Mouse (Mus musculus) bone marrow, adult 2 months (tissue): ENCODE measurements around the gene Asic5. TPM values are rescaled to one million over a fixed set of nuclear protein-coding genes. Genes with fewer than 3 reads are reported as not detected.

Source experiments
- H3K27ac ChIP-seq: fragments of 200-500 bp; 2 replicates; pipeline ENCODE4 v1.5.1; 2012; ENCODE audit warnings: low read depth, mild to moderate bottlenecking, control low read depth, inconsistent platforms, low read length; ENCODE audit not compliant: control insufficient read depth, poor library complexity, insufficient read depth
- H3K4me1 ChIP-seq: fragments of 200-500 bp; 2 replicates; pipeline ENCODE4 v1.6.1; 2011; ENCODE audit warnings: low read length; ENCODE audit not compliant: control insufficient read depth, insufficient read depth
- H3K4me3 ChIP-seq: fragments of 200-500 bp; replicated peaks from 2 replicates; pipeline ENCODE3; 2011; ENCODE audit warnings: mild to moderate bottlenecking, low read depth, low read length, control low read depth; ENCODE audit not compliant: control insufficient read depth
- CTCF ChIP-seq: fragments of 200-500 bp; IDR thresholded peaks from 2 replicates; pipeline ENCODE4 v1.5.1; 2011; ENCODE audit warnings: low read length, control low read depth; ENCODE audit not compliant: control insufficient read depth, insufficient read depth
- POLR2A ChIP-seq: fragments of 200-500 bp; IDR thresholded peaks from 2 replicates; pipeline ENCODE4 v1.6.1; 2011; ENCODE audit warnings: low read depth, mild to moderate bottlenecking, control low read depth, low read length, borderline replicate concordance; ENCODE audit not compliant: control insufficient read depth
- WGBS: fragments of 180-500 bp; shearing (Covaris S2); methylation state at CpG from one replicate; pipeline ENCODE4 v1.1.7; 2018; 5-methylcytosine and 5-hydroxymethylcytosine counted together
- polyA plus RNA-seq: library from polyadenylated mRNA; stranded (reverse); fragments of >200 nt; gene quantifications from 2 replicates; pipeline ENCODE4 v1.2.4, GENCODE M21; 2011; ENCODE audit warnings: low replicate concordance; ENCODE audit not compliant: missing spikeins, insufficient read depth, insufficient read length

The Asic5 gene
- polyA plus RNA-seq, 1 experiment, result not detected

DNA sequence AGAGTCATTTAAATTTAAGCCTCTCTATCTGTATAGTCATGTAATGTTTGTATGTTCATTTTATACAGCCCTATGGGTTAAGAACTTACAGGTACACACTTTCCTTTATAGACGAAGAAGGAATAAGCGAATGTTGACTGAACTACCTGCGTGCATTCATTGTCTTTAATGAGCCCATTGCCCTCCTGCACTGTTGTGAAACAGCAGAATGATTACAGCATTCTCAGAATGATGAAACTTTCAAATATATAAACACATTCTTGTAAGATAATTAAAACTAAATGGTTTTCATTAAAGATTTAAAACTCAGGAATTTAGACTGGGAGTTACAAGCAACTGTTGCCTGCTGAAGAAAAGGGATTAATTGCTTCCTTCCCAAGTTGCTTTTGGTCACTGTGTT is 5.5 kb downstream of the Asic5 start:
- H3K27ac ChIP-seq, result no peak overlapping the region
- no peak overlapping the region for H3K4me3 ChIP-seq
- no peaks in the 10 kb centered on the region for H3K4me1 ChIP-seq
- WGBS, result 79% methylated on average over 3 of the region's 3 CpGs
- no peak for TF ChIP-seq POLR2A
- TF ChIP-seq CTCF, result no peak

DNA sequence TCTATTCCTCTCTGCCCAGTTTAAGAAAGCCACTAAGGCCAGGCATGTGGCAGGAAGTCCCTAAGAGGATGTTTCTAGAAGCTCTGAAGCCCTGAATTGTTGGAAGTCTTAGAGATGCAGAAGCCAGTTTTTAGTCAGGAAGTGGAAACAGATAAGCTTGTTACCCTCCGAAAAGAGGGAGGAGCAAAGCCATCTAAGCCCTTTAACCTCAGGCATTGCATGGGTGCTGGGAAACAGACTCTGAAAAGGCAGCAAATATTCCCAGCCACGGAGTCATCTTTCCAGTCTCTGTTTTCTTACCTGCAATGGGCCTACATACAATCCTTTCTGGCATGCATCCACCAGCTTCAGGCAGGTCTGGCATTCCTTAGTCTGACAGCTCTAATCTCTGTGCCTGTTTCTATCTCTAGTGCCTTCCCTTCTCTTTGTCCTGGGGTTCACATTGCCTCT is 7.6 kb downstream of the Asic5 start:
- Histone ChIP-seq H3K4me1 (no peaks in the 10 kb centered on the region), H3K27ac (no peak overlapping the region), H3K4me3 (no peak overlapping the region)
- 26% methylated on average over 2 of the region's 2 CpGs for WGBS
- TF ChIP-seq POLR2A, result no peak
- TF ChIP-seq CTCF, result no peak

DNA sequence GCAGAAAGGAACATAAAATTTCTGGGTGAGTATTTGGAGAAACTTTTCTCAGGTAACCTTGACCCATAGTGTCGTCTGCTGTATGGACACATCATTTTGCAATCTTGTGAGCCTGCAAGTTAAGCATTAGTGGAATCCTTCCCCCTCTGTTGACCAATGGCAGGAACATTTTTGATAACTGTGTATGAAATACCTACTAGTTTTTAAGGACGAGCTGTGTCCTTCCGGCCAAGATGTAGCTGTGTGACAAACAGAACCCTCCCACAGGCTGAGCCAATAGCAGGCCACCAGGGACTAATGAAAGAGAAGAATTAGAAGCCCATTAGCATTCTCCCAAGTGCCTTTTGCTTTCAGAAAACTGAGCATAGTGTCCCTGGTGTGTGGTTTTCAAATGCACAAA is 8.4 kb downstream of the Asic5 start:
- no peaks in the 10 kb centered on the region for H3K4me1 ChIP-seq
- WGBS, result 68% methylated on average over 3 of the region's 3 CpGs
- H3K27ac ChIP-seq, result no peak overlapping the region
- TF ChIP-seq CTCF (no peak), POLR2A (no peak)
- no peak overlapping the region for H3K4me3 ChIP-seq

DNA sequence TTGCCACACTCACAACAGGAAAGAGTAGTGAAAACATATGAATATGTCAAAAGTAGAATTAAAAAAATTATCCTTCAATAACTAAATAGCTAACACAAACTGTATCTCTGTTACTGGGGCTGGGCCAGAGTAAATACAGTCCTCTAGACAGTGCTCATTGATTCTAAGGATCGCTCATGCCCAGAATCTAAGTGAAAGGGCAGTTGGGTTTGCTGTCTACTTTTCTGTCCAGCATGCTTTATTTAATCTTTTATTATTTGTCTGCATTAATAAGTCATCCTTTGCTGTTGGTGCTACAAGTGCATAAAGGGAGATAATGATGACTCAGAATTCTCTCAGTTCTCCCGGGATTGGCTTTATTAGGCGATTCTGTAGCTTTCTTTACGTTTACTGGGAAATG is 13.3 kb downstream of the Asic5 start:
- Histone ChIP-seq H3K4me1 (no peaks in the 10 kb centered on the region), H3K27ac (no peak overlapping the region), H3K4me3 (no peak overlapping the region)
- WGBS, result 48% methylated on average over 4 of the region's 4 CpGs
- TF ChIP-seq CTCF (no peak), POLR2A (no peak)

DNA sequence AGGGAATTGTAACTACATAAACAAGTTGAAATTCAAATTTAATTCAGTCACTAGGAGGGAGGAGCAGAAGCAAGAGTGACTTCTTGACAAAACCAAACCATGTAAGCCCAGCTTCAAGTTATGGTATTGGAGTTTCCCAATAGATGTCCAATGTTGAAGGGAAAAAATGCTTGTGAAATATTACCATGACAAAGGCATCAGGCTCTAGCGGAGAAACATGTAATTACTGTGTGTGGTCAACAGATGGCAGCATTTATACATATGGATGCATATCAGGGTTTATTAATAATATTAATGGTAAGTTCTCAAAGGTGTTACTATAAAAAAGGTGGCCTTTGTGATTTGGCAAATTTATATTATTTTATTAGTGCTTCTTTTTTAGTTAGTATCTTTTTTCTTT is 13.9 kb downstream of the Asic5 start:
- H3K27ac ChIP-seq, result no peak overlapping the region
- TF ChIP-seq CTCF (no peak), POLR2A (no peak)
- 0% methylated on average over 1 of the region's 1 CpGs for WGBS

DNA sequence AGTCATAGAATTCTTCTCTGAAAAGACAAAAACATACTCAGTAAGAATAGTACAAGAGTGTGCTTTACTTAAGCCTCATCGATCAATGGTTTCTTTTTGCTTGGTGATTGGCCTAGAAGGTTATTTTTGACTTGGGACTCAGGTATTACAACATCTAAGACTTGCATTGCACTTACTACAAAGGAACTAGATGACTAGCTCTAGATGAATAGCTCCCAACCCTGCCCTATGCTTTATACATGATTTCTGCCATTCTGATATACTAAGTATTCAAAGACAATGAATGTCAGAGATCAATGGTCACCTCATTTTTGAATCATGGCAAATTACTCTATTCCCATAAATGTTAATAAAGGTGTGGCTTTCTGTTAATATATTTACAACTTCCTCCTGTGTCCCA is 24.9 kb downstream of the Asic5 start:
- no peaks in the 10 kb centered on the region for H3K4me1 ChIP-seq
- H3K4me3 ChIP-seq, result no peak overlapping the region
- no peak overlapping the region for H3K27ac ChIP-seq
- TF ChIP-seq CTCF, result no peak
- TF ChIP-seq POLR2A, result no peak
- 87% methylated on average over 1 of the region's 1 CpGs for WGBS

More for the DNA sequence above, 13.9 kb downstream of the Asic5 start:
- Histone ChIP-seq H3K4me3 (no peak overlapping the region), H3K4me1 (no peaks in the 10 kb centered on the region)

DNA sequence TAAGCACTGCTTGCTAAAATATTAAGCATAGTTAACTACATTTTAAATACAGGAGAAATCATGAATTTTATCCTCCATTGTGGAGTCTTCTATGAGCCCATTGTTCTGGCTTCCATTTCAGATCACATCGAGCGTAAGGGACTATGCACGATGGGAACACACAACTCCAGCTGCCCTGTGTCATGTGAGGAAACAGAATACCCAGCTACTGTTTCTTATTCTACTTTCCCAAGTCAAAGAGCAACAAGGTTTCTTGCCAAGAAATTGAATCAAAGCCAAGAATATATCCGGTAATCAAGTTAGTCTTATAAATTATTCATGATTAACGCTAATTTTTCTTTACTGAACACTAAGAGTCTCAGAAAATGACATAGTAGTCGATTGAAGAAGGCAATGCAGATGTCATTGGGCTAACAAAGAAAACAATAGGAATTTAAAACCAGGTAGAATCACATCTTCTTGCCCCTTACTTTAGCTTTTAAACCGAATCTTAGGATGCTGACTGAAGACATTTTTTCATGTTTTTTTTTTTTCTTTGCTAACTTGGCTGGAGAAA is 32.1 kb downstream of the Asic5 start:
- WGBS, result 78% methylated on average over 7 of the region's 7 CpGs
- no peak overlapping the region for H3K4me3 ChIP-seq
- H3K4me1 ChIP-seq, result no peaks in the 10 kb centered on the region
- TF ChIP-seq CTCF (no peak), POLR2A (no peak)
- H3K27ac ChIP-seq, result no peak overlapping the region

DNA sequence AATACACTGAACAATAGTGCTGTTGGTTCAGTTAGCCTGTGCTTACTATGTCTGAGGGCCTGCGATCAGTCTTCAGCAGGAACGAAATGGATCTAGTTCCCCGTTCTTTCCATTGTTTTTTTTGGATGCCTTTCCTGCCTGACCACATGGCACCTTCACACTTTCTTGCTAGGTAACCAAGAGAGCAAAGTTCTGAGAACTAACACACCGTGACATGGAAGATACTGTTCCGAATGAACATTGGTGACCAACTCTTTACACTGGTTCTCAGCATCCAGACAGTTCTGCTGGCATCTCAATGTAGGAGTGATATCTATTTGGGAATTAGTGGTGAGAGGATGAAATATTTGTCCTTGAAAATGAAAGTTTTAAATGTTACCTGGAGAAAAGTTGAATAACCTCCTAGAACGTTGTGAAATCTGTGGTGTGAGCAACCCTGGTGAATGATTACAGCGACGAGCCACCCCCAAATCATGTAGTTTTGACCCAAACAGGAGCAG is 40.4 kb downstream of the Asic5 start:
- H3K27ac ChIP-seq, result no peak overlapping the region
- H3K4me3 ChIP-seq, result no peak overlapping the region
- 81% methylated on average over 8 of the region's 8 CpGs for WGBS
- H3K4me1 ChIP-seq, result no peaks in the 10 kb centered on the region
- TF ChIP-seq POLR2A (no peak), CTCF (no peak)

DNA sequence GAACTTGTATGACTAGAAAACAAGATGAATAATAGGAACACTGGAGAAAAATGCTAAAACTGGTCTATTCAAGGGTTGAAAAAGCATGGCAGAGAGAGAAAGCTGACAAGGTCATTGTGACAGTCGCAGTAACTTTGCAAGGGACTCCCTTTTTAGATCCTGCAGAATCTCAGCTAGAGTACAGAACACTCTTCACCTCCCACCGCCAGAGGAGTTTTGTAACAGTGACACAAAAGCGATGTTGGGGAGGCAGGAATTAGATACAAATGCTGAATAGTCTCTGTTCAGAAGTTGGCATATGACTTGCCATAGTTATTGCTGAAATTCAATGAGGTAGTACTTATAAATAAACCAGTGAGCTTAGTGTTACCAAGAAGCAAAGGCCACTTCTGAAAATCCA is 41.0 kb downstream of the Asic5 start:
- Histone ChIP-seq H3K4me1 (no peaks in the 10 kb centered on the region), H3K4me3 (no peak overlapping the region), H3K27ac (no peak overlapping the region)
- no peak for TF ChIP-seq CTCF
- TF ChIP-seq POLR2A, result no peak
- 80% methylated on average over 3 of the region's 3 CpGs for WGBS
